Mouse (Mus musculus) CH12F3 (cell line): Measurements from ENCODE around the gene Dars.

Experiments
- in situ Hi-C: fragments of 300-500 bp; cut with MboI; formaldehyde crosslinking; loops from 2 replicates; pipeline ENCODE4 v1.14.3; 2020; ENCODE audit warnings: low sequenced_read_pairs

Dars gene

GRCm38 (mm10) chr1:128424928-128425327 is 7.8 kb upstream of the Dars start:
- in situ Hi-C loops: no loop called here

- in situ Hi-C loops: no loop called here
Measured at GRCm38 (mm10) chr1:128417533-128417888, 343 bp upstream of the Dars start.

- in situ Hi-C loops: no loop called here
Measured at GRCm38 (mm10) chr1:128411141-128411540, 6.0 kb downstream of the Dars start.

GRCm38 (mm10) chr1:128406846-128407245 is 10.3 kb downstream of the Dars start:
- in situ Hi-C loops: no loop called here

GRCm38 (mm10) chr1:128405675-128406074 is 11.5 kb downstream of the Dars start:
- in situ Hi-C loops: no loop called here

- in situ Hi-C loops: no loop called here
Measured at GRCm38 (mm10) chr1:128405041-128405481, 12.1 kb downstream of the Dars start.

- in situ Hi-C loops: no loop called here
Measured at GRCm38 (mm10) chr1:128400926-128401325, 16.2 kb downstream of the Dars start.

- in situ Hi-C loops: no loop called here
Measured at GRCm38 (mm10) chr1:128399941-128400915, 16.9 kb downstream of the Dars start.

- in situ Hi-C loops: no loop called here
Measured at GRCm38 (mm10) chr1:128398738-128399445, 18.3 kb downstream of the Dars start.

- in situ Hi-C loops: no loop called here
Measured at GRCm38 (mm10) chr1:128394657-128395056, 22.5 kb downstream of the Dars start.

GRCm38 (mm10) chr1:128392382-128392781 is 24.8 kb downstream of the Dars start:
- in situ Hi-C loops: no loop called here

- in situ Hi-C loops: no loop called here
Measured at GRCm38 (mm10) chr1:128386487-128386886, 30.7 kb downstream of the Dars start.

- in situ Hi-C loops: no loop called here
Measured at GRCm38 (mm10) chr1:128376841-128377240, 40.3 kb downstream of the Dars start.

- in situ Hi-C loops: no loop called here
Measured at GRCm38 (mm10) chr1:128372143-128372860, 44.9 kb downstream of the Dars start.

GRCm38 (mm10) chr1:128368732-128369441 is 48.3 kb downstream of the Dars start:
- in situ Hi-C loops: loop anchor here (5.0 kb wide), 1 partner anchor 458 kb away; no protein-coding TSS in a partner anchor

GRCm38 (mm10) chr1:128360601-128361000 is 56.6 kb downstream of the Dars start:
- in situ Hi-C loops: no loop called here

GRCm38 (mm10) chr1:128359554-128360376 is 57.4 kb downstream of the Dars start, which contains the start of gene Mcm6:
TSS of gene Mcm6 (minus strand) at chr1:128359664.
- in situ Hi-C loops: no loop called here

- in situ Hi-C loops: no loop called here
Measured at GRCm38 (mm10) chr1:128358916-128359553, 58.1 kb downstream of the Dars start.

- in situ Hi-C loops: no loop called here
Measured at GRCm38 (mm10) chr1:128358276-128358675, 58.9 kb downstream of the Dars start.
